Mouse (Mus musculus) heart, embryonic 10.5 days (tissue): ENCODE measurements at regions not wholly inside any gene's neighbourhood (a gene's known extent, or its start where the extent isn't known, plus 50 kb on each side); places are given as distances from the start of the nearest gene placed in this dataset.

Experiments used
- DNase-seq: peaks from one replicate; pipeline ENCODE4 v3.0.0-alpha.2; 2017; ENCODE audit warnings: low spot score
- H3K27ac ChIP-seq: fragments of 300-500 bp; sonication (generic); 2 replicates; pipeline ENCODE4 v1.5.1; 2016; ENCODE audit warnings: mild to moderate bottlenecking
- H3K27me3 ChIP-seq: fragments of 300-500 bp; sonication (generic); 2 replicates; pipeline ENCODE4 v1.6.1; 2016; ENCODE audit warnings: mild to moderate bottlenecking; ENCODE audit not compliant: poor library complexity, insufficient read depth, severe bottlenecking
- H3K36me3 ChIP-seq: fragments of 300-500 bp; sonication (generic); 2 replicates; pipeline ENCODE4 v1.6.1; 2016; ENCODE audit warnings: mild to moderate bottlenecking, moderate library complexity
- H3K4me1 ChIP-seq: fragments of 300-500 bp; sonication (generic); 2 replicates; pipeline ENCODE4 v1.6.1; 2016; ENCODE audit warnings: mild to moderate bottlenecking
- H3K4me3 ChIP-seq: fragments of 300-500 bp; sonication (generic); 2 replicates; pipeline ENCODE4 v1.5.1; 2016; ENCODE audit warnings: mild to moderate bottlenecking, moderate library complexity
- H3K9me3 ChIP-seq: fragments of 300-500 bp; sonication (generic); 2 replicates; pipeline ENCODE4 v1.6.1; 2016; ENCODE audit warnings: mild to moderate bottlenecking, moderate library complexity
- WGBS: fragments of 180-500 bp; shearing (Covaris S2); methylation state at CpG from one replicate; pipeline ENCODE4 v1.1.7; 2016; 5-methylcytosine and 5-hydroxymethylcytosine counted together

DNA sequence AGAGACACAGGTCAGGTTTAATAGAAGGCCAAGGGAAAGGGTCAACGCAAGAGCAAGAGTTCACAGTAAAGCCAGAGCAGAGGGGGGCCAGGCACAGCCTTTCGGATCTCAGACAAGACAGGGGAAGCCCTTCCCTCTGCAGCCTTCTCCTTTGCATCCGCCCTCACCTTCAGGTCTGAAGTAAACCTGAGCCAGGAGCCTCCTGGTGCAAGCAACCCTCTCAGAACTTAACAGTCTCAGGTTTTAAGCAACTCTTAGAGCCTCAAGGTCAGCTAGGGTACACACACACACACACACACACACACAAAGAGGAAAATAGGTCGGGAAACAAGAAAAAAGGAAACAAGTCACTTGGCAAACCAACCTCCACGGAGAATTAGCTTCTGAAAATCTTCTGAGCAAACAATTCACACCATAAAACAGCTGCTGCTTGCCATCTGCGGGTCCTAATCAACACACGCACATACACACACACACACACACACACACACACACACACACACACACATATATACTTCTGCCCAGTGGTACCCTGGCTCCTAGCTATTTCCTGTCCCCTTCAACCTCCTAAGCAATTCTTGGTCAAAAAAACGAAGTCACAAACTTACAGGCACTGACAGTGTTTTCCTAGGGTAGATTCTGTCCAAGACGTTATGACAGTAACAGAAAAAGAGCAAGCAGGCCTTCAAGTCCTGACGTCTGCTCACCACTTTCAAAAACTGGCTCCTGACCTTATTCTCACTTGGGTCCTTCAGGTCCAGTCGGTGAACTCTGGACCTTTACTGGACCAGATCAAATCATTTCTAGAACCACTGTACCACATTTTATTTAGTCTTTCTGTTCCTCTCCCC, 196.4 kb downstream of the Sox4 start:
- peak overlapping the region; percentile 49; the same call in 1 of the 2 replicates for H3K4me3 ChIP-seq
- peaks cover 39% of the 10 kb centered on the region for H3K4me1 ChIP-seq

DNA sequence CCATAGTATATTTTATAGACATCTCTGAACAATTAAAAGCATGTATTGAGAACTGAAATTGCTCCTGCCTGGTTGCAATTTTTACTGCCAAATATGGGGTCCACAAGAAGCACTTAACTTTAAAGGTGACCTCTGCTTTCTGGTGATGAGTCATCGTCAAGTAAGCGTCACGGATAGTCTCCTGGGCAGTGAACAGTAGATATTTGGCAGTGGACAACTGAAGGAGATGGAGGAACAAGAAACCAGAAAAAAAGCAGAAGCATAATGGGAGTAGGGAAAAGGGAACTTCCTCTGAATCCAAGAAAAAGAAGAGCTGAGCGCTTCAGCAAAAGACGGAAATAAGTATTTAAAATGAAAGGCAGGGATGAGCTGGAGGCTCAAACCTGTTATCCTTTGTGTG, 199.3 kb downstream of the Sox4 start:
- H3K27ac ChIP-seq: 0 out of 2 replicates have a peak overlapping the region, but pooled peaks have one; percentile 52
- no peaks in the 10 kb centered on the region for H3K27me3 ChIP-seq
- no peaks in the 10 kb centered on the region for H3K36me3 ChIP-seq
- peaks cover 35% of the 10 kb centered on the region for H3K4me1 ChIP-seq
- 50% methylated on average over 5 of the region's 5 CpGs for WGBS
- DNase-seq: no peak
- no peak overlapping the region for H3K4me3 ChIP-seq
- H3K9me3 ChIP-seq: no peaks in the 10 kb centered on the region

More for the DNA sequence above, 196.4 kb downstream of the Sox4 start:
- Histone ChIP-seq H3K27ac (peak overlapping the region; percentile 88), H3K36me3 (no peaks in the 10 kb centered on the region), H3K9me3 (no peaks in the 10 kb centered on the region), H3K27me3 (no peaks in the 10 kb centered on the region)
- DNase-seq: no peak
- 27% methylated on average over 11 of the region's 11 CpGs for WGBS

GRCm38 (mm10) chr13:28750949-28751692, 202.4 kb downstream of the Sox4 start:
- WGBS: 80% methylated on average over 11 of the region's 11 CpGs
- no peak for DNase-seq
- Histone ChIP-seq H3K4me3 (no peak overlapping the region), H3K36me3 (no peaks in the 10 kb centered on the region), H3K9me3 (no peaks in the 10 kb centered on the region), H3K4me1 (peaks cover 9% of the 10 kb centered on the region), H3K27me3 (no peaks in the 10 kb centered on the region), H3K27ac (no peak overlapping the region)

DNA sequence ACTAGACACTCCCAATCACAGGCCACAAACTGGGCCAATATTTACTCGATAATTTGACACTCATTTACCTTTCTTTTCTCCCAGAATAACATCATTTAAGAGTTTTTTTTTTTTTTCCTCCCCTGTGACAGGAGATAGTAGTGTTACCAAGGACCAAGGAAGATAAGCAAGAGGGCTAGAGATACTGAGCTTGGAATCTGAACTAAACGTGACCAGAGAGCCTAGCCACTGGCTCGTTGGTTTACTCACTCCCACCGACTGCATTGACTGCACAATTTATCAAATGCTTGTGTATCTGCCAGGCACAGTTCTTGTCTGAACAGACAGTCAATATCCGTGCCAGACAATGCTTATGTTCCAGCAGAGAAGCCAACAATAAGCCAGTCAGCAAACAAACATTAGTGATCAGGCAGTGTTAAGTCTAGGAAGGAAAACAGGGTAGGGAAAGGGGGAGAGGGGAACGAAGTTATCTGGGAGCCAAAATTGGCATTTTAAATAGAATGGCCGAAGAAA, 213.3 kb downstream of the Sox4 start:
- no peaks in the 10 kb centered on the region for H3K9me3 ChIP-seq
- H3K27me3 ChIP-seq: no peaks in the 10 kb centered on the region
- no peak for DNase-seq
- peaks cover 28% of the 10 kb centered on the region for H3K4me1 ChIP-seq
- H3K36me3 ChIP-seq: no peaks in the 10 kb centered on the region
- H3K27ac ChIP-seq: peak overlapping the region; percentile 56; the same call in 1 of the 2 replicates
- WGBS: 12% methylated on average over 7 of the region's 7 CpGs
- H3K4me3 ChIP-seq: no peak overlapping the region

GRCm38 (mm10) chr13:28738160-28739100, 215.1 kb downstream of the Sox4 start:
- peaks cover 28% of the 10 kb centered on the region for H3K4me1 ChIP-seq
- peak overlapping the region; percentile 47; the same call in 1 of the 2 replicates for H3K27ac ChIP-seq
- no peaks in the 10 kb centered on the region for H3K9me3 ChIP-seq
- no peak for DNase-seq
- no peak overlapping the region for H3K4me3 ChIP-seq
- no peaks in the 10 kb centered on the region for H3K36me3 ChIP-seq
- H3K27me3 ChIP-seq: no peaks in the 10 kb centered on the region
- WGBS: 47% methylated on average over 8 of the region's 8 CpGs

GRCm38 (mm10) chr13:28732475-28732874, 221.0 kb downstream of the Sox4 start:
- no peak overlapping the region for H3K4me3 ChIP-seq
- no peak overlapping the region for H3K27ac ChIP-seq
- H3K27me3 ChIP-seq: no peaks in the 10 kb centered on the region
- H3K9me3 ChIP-seq: no peaks in the 10 kb centered on the region
- no peaks in the 10 kb centered on the region for H3K36me3 ChIP-seq
- DNase-seq: no peak
- WGBS: 75% methylated on average over 1 of the region's 1 CpGs
- 0 out of 2 replicates have a peak, but pooled peaks cover 2% of the 10 kb centered on the region for H3K4me1 ChIP-seq

DNA sequence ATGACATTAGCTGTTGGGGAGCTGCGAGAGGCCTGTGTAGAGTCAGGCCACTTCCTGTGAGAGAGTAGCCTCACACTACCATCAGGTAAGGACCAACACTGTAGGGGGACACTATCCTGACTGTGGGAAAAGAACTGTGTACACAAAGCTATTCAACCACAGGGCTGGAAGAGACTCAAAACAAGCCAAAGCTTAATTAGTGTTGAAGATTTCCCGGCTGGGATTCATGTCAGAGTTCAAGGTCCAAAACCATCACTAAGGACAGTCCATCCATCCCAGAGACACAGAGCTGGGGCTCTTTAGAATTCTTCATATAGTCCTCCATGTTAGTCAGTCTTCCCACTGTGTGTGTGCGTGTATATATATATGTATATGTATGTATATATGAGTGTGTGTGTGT, 221.5 kb downstream of the Sox4 start:
- 79% methylated on average over 3 of the region's 3 CpGs for WGBS
- no peaks in the 10 kb centered on the region for H3K9me3 ChIP-seq
- H3K27ac ChIP-seq: no peak overlapping the region

DNA sequence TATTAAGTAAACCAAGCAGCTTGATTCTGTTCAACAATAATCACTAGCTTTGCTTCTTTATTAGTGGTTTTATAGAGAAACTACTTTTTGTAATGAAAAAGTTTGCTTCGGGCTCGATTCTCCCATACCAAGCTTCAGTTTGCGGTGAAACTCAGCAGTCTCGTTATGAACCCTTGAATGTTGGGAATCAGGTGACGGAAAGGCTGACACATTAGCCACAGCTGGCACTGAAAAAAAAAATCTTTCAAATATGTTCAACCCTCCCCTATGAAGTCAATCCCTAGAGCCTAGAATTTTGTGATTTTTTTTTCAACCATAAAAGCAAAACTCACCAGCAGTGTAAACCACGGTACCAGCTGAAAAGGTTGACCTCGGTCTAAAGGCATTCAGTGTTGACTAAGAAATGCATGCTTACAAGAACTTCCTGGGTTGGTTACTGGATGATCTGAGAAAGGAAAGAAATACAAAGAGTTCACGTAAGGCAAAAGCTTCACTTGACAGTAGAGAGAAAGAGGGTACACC, 223.4 kb downstream of the Sox4 start:
- H3K27ac ChIP-seq: no peak overlapping the region
- 0 out of 2 replicates have a peak, but pooled peaks cover 2% of the 10 kb centered on the region for H3K4me1 ChIP-seq
- DNase-seq: no peak
- no peaks in the 10 kb centered on the region for H3K9me3 ChIP-seq
- H3K36me3 ChIP-seq: no peaks in the 10 kb centered on the region
- no peak overlapping the region for H3K4me3 ChIP-seq
- H3K27me3 ChIP-seq: no peaks in the 10 kb centered on the region
- 84% methylated on average over 8 of the region's 8 CpGs for WGBS

More for the DNA sequence above, 221.5 kb downstream of the Sox4 start:
- H3K4me3 ChIP-seq: no peak overlapping the region
- H3K36me3 ChIP-seq: no peaks in the 10 kb centered on the region
- 0 out of 2 replicates have a peak, but pooled peaks cover 2% of the 10 kb centered on the region for H3K4me1 ChIP-seq
- no peak for DNase-seq
- H3K27me3 ChIP-seq: no peaks in the 10 kb centered on the region

- no peak overlapping the region for H3K27ac ChIP-seq
- 59% methylated on average over 5 of the region's 5 CpGs for WGBS
- H3K4me3 ChIP-seq: no peak overlapping the region
- H3K27me3 ChIP-seq: no peaks in the 10 kb centered on the region
- H3K4me1 ChIP-seq: 0 out of 2 replicates have a peak, but pooled peaks cover 2% of the 10 kb centered on the region
- no peaks in the 10 kb centered on the region for H3K36me3 ChIP-seq
- DNase-seq: no peak
- no peaks in the 10 kb centered on the region for H3K9me3 ChIP-seq
These were observed 224.7 kb downstream of the Sox4 start for GRCm38 (mm10) chr13:28728768-28729167.

DNA sequence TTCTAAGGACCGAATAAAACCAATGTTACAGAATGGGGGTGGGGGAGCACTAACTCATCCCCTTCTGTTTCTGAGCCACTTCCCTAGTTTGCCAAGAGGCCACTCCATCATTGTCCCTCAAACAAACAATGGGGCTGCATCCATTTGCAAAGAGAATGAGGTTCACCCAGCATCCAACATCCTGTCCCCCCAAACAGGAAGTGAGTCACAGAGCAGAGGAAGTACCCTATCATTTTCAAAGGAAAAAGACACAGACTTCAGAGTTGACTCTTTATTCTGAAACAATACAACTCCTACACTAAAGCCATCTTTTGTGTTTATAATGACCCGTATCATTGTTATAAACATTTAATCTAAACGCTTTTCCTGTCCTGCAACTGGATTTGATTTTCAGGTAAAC, 229.2 kb downstream of the Sox4 start:
- H3K27me3 ChIP-seq: no peaks in the 10 kb centered on the region
- no peaks in the 10 kb centered on the region for H3K36me3 ChIP-seq
- H3K4me3 ChIP-seq: no peak overlapping the region
- 60% methylated on average over 3 of the region's 3 CpGs for WGBS
- DNase-seq: no peak
- no peak overlapping the region for H3K27ac ChIP-seq
- peaks cover 18% of the 10 kb centered on the region; the same call in 1 of the 2 replicates for H3K4me1 ChIP-seq
- no peaks in the 10 kb centered on the region for H3K9me3 ChIP-seq

DNA sequence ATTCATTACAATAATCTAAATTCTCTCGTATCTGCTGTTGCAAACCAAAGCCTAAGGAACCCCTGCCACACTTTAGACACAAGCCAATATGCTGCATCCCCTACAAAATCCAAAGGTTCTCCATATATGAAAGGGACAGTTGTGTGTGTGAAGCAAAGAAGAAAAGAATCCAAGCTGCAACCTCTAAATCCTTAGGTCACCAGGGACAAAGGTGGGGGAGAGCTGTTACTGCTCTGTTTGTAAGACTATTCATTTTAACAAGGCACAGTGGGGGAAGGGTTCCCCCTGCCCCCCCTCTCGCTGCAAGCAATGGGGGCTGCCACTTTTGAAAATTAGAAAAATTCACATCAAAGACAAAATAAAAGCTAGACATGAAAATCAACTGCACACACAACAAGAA, 231.4 kb downstream of the Sox4 start:
- Histone ChIP-seq H3K27me3 (no peaks in the 10 kb centered on the region), H3K9me3 (no peaks in the 10 kb centered on the region), H3K4me3 (no peak overlapping the region), H3K4me1 (peaks cover 34% of the 10 kb centered on the region), H3K36me3 (no peaks in the 10 kb centered on the region), H3K27ac (no peak overlapping the region)
- WGBS: 90% methylated on average over 2 of the region's 2 CpGs
- DNase-seq: no peak

- 77% methylated on average over 11 of the region's 11 CpGs for WGBS
These were observed 231.9 kb downstream of the Sox4 start for GRCm38 (mm10) chr13:28721548-28721981.

More at GRCm38 (mm10) chr13:28721548-28721981, 231.9 kb downstream of the Sox4 start:
- peaks cover 34% of the 10 kb centered on the region for H3K4me1 ChIP-seq
- no peak overlapping the region for H3K27ac ChIP-seq
- no peaks in the 10 kb centered on the region for H3K36me3 ChIP-seq
- no peak for DNase-seq
- no peaks in the 10 kb centered on the region for H3K27me3 ChIP-seq
- no peaks in the 10 kb centered on the region for H3K9me3 ChIP-seq
- H3K4me3 ChIP-seq: no peak overlapping the region
